14 mouse cellular contexts compared by ENCODE assay signal in genomic region chr7:89539391-89539790, GRCm38 (mm10). TPM values are rescaled to one million over a fixed set of nuclear protein-coding genes. Genes with fewer than 3 reads are reported as not detected.
"Had no signal": no experiment of that assay in that cellular context is flagged by ENCODE, and none has a peak within 500 bp of the region (broad histone marks: within the 10 kb centered on the region; RNA-seq: fewer than 3 reads in every experiment).

No protein-coding gene starts in this region.

- ATAC-seq: midbrain, embryonic 13.5 days; midbrain, embryonic 15.5 days had no signal

- H3K4me3 ChIP-seq: midbrain, embryonic 10.5 days; midbrain, embryonic 13.5 days; midbrain, embryonic 15.5 days; neural tube, embryonic 12.5 days had no signal

- H3K27ac ChIP-seq: midbrain, embryonic 10.5 days; midbrain, embryonic 13.5 days; midbrain, embryonic 15.5 days; neural tube, embryonic 12.5 days had no signal

- DNase-seq: lung, adult 18-20 months; lung, embryonic 14.5 days; lung, postnatal 10 days; lung, postnatal 4 days; right cerebral cortex, postnatal 14 days; spleen, adult 18-20 months; thymus, adult 18-20 months; thymus, postnatal 14 days; thymus, postnatal 36 days had no signal

RNA-seq across cellular contexts. Expression of gene Prss23, which starts 12.4 kb away (rescaled TPM):
- total RNA-seq: megakaryocyte-erythroid progenitor cell, adult 5-6 weeks had no signal
